Mouse (Mus musculus) forebrain, embryonic 16.5 days (tissue): ENCODE measurements around the gene Mgat5. TPM values are rescaled to one million over a fixed set of nuclear protein-coding genes. Genes with fewer than 3 reads are reported as not detected.

ENCODE experiments used
- ATAC-seq: fragments of 200-750 bp; cut with Nextera tagmentation; 2 replicates; pipeline ENCODE4 v1.8.0; 2017; ENCODE audit warnings: mild to moderate bottlenecking, moderate library complexity
- H3K27ac ChIP-seq: fragments of 300-500 bp; sonication (generic); 2 replicates; pipeline ENCODE4 v1.5.1; 2014; ENCODE audit warnings: low read length, control low read depth
- H3K27me3 ChIP-seq: fragments of 300-500 bp; sonication (generic); replicated peaks from 2 replicates; pipeline ENCODE4 v1.6.1; 2014; ENCODE audit warnings: low read length; ENCODE audit not compliant: control insufficient read depth, insufficient read depth
- H3K36me3 ChIP-seq: fragments of 300-500 bp; sonication (generic); 2 replicates; pipeline ENCODE4 v1.6.1; 2014; ENCODE audit not compliant: control insufficient read depth, insufficient read depth
- H3K4me1 ChIP-seq: fragments of 300-500 bp; sonication (generic); replicated peaks from 2 replicates; pipeline ENCODE4 v1.6.1; 2014; ENCODE audit warnings: low read length; ENCODE audit not compliant: control insufficient read depth, insufficient read depth
- H3K4me2 ChIP-seq: fragments of 300-500 bp; sonication (generic); 2 replicates; pipeline ENCODE4 v1.6.1; 2014; ENCODE audit warnings: mild to moderate bottlenecking, low read length, control low read depth
- H3K4me3 ChIP-seq: fragments of 300-500 bp; sonication (generic); replicated peaks from 2 replicates; pipeline ENCODE4 v1.5.1; 2014; ENCODE audit warnings: mild to moderate bottlenecking, low read length, control low read depth
- H3K9ac ChIP-seq: fragments of 300-500 bp; sonication (generic); replicated peaks from 2 replicates; pipeline ENCODE4 v1.6.1; 2014; ENCODE audit warnings: low read depth, low read length, control low read depth
- H3K9me3 ChIP-seq: fragments of 300-500 bp; sonication (generic); 2 replicates; pipeline ENCODE4 v1.6.1; 2016; ENCODE audit warnings: low read length; ENCODE audit not compliant: control insufficient read depth
- WGBS: fragments of 180-500 bp; shearing (Covaris S2); extraction: QIAGEN DNeasy Blood & Tissue Kit; methylation state at CpG from one replicate; pipeline ENCODE4 v1.1.7; 2014; 5-methylcytosine and 5-hydroxymethylcytosine counted together
- polyA plus RNA-seq: library from polyadenylated mRNA; unstranded; fragments of >200 nt; fragmentation: Nextera tagmentation; extraction: Ambion mirVana; gene quantifications from 2 replicates; pipeline ENCODE4 v1.2.1, GENCODE M21; 2015

Mgat5 gene
- polyA plus RNA-seq, 1 experiment from 2014 or later = 14.8 TPM

- H3K27me3 ChIP-seq = no peaks in the 10 kb centered on the region
- H3K27ac ChIP-seq = no peak overlapping the region
- WGBS = 97% methylated on average over 2 of the region's 2 CpGs
- H3K4me2 ChIP-seq = no peak overlapping the region
- no peaks in the 10 kb centered on the region for H3K9me3 ChIP-seq
- no peaks in the 10 kb centered on the region for H3K36me3 ChIP-seq
- H3K9ac ChIP-seq = no peak overlapping the region
- no peaks in the 10 kb centered on the region for H3K4me1 ChIP-seq
- ATAC-seq = no peak
- no peak overlapping the region for H3K4me3 ChIP-seq
These were observed 99.5 kb downstream of the Mgat5 start for GRCm38 (mm10) chr1:127304281-127304680.

DNA sequence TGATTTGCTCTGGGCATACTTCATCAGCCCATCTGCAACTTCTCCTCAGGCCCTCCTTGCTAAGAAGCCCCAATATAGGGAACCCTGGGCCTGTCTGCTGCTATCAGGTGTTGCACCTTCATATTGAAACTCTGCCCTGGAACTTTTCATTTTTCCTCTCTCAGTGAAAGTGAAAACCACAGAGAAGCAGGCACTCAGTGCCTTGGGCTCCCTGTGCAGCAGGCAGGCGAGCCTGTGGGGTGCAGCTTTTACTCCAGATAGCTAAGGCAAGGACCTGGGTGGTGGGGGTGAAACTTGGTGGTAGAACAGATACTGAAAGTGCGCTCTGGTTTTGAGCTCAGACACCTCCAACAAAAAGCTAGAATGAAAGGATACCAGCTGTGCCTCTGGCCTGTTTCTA lies 100.8 kb downstream of the Mgat5 start:
- Histone ChIP-seq H3K27me3 (no peaks in the 10 kb centered on the region), H3K9me3 (no peaks in the 10 kb centered on the region), H3K9ac (no peak overlapping the region), H3K27ac (no peak overlapping the region), H3K36me3 (no peaks in the 10 kb centered on the region), H3K4me3 (no peak overlapping the region), H3K4me2 (no peak overlapping the region), H3K4me1 (no peaks in the 10 kb centered on the region)
- 86% methylated on average over 2 of the region's 2 CpGs for WGBS
- no peak for ATAC-seq

DNA sequence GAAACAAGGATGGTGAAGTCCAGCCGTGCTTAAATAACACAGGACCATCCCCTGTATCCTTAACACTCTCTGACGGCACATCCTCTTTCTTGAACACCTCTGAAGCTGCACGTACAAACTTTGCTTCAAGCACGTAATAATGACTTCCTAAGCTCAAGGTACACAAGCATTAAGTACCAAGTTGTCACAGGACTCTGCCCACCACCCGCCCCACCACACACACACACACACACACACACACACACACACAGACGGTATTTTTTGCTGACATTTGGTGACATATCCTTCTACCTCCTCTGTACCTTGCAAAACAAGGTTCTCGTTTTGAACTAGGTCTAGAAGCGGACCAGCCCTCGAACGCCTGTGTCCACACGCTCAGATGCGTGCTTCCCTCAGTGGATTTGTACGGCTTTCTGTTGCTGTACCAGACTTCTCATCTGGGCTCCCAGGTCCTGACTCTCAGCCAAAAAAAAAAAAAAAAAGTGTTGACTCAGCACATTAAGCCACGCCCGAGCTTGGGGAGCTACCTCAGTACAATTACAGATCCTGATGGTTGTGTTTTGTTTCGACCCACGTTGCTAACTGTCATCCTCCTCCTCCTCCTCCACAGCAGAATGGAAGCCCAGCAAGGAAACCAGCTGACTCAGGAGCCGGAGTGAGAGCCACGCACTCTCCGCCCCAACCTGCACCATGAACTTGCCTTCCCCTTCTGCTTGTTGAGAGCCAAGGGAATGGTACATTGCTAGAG lies 101.4 kb downstream of the Mgat5 start:
- WGBS = 85% methylated on average over 20 of the region's 20 CpGs
- no peak overlapping the region for H3K4me3 ChIP-seq

GRCm38 (mm10) chr1:127307361-127307760 lies 102.5 kb downstream of the Mgat5 start:
- no peaks in the 10 kb centered on the region for H3K36me3 ChIP-seq
- H3K9me3 ChIP-seq = no peaks in the 10 kb centered on the region
- H3K4me2 ChIP-seq = no peak overlapping the region
- no peak for ATAC-seq
- no peaks in the 10 kb centered on the region for H3K27me3 ChIP-seq
- WGBS = 82% methylated on average over 4 of the region's 4 CpGs
- H3K9ac ChIP-seq = no peak overlapping the region
- no peaks in the 10 kb centered on the region for H3K4me1 ChIP-seq
- H3K27ac ChIP-seq = no peak overlapping the region
- H3K4me3 ChIP-seq = no peak overlapping the region

More for the DNA sequence above, 101.4 kb downstream of the Mgat5 start:
- Histone ChIP-seq H3K9ac (no peak overlapping the region), H3K27ac (no peak overlapping the region), H3K9me3 (no peaks in the 10 kb centered on the region), H3K4me2 (no peak overlapping the region), H3K36me3 (no peaks in the 10 kb centered on the region), H3K27me3 (no peaks in the 10 kb centered on the region), H3K4me1 (no peaks in the 10 kb centered on the region)
- no peak for ATAC-seq

DNA sequence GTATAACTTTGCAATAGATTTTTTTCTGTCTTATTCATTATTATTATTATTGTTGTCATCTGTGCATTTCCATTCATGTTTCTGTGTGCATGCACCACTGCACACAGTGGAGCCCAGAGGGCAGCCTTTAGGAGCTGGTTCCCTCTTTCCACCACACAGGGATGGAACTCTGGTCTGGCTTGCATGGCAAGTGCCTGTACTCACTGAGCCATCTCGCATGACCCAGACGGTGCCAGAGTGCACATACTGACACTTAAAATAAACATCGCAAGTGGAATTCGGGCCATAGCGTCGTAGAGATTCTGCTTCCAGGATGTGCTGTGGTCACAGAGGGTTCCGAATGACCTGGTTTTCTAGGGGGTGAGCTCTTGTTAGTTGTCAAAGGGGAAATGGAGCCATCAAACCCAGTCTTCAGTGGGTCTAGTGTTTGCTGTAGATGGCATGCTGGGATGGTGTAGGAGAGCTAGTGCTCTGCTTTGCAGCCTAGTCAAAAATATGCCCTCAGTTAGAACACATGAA lies 103.5 kb downstream of the Mgat5 start:
- Histone ChIP-seq H3K4me3 (no peak overlapping the region), H3K4me1 (no peaks in the 10 kb centered on the region), H3K27me3 (no peaks in the 10 kb centered on the region), H3K9ac (no peak overlapping the region), H3K4me2 (no peak overlapping the region), H3K27ac (no peak overlapping the region), H3K36me3 (no peaks in the 10 kb centered on the region), H3K9me3 (no peaks in the 10 kb centered on the region)
- ATAC-seq = no peak
- 93% methylated on average over 7 of the region's 7 CpGs for WGBS

DNA sequence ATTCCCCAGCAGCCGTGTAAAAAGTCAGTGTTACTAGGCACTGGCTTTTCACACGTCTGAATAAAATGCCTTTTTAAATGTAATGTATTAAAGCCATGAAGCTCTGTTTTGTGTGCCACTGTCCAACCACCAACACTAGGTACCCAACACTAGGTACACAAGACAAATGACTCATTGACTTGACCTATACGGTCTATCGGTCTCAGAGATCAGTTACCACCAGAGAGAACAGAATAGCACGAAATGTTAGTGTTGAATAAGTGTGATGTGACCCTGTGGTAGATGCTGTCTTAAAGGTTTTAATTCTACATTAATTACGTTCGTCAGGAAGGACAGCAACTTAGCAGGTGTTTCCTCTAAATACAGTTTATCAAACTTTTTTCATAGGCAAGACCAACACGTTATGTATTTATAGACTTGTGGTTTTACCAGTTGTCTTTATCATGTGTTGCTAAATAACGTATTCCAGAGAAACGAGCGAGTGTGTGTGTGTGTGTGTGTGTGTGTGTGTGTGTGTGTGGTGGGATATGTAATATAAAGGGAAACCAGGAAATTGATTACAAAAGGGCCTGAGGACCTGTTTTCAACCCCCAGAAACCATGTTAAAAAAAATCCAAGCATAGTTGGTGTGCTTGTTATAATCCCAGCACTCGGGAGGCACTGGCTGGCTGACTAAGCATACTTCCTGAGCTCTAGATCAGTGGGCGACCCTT lies 104.3 kb downstream of the Mgat5 start:
- no peak for ATAC-seq

DNA sequence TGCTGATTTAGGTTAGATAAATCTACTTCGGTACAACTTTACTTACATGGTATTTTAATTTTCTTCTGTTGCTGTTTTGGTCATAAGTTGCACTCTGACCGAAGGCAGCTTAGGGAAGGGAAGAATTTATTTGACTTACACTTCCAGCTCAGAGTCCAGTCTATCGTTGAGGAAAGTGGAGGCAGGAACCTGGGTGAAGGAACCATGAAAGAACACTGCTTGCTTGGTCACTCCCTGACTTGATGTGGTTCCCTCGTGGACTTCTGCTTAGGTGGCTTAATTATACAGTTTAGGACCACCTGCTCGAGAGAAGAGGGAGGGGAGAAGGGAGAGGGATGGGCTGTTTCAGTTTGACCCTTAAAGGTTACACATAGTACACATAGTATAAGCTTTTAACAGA lies 105.2 kb downstream of the Mgat5 start:
- Histone ChIP-seq H3K4me2 (no peak overlapping the region), H3K4me1 (0 out of 2 replicates have a peak, but pooled peaks cover 4% of the 10 kb centered on the region), H3K9ac (no peak overlapping the region), H3K27ac (no peak overlapping the region), H3K27me3 (no peaks in the 10 kb centered on the region), H3K36me3 (no peaks in the 10 kb centered on the region), H3K4me3 (no peak overlapping the region), H3K9me3 (no peaks in the 10 kb centered on the region)
- WGBS = 86% methylated on average over 5 of the region's 5 CpGs
- no peak for ATAC-seq

More for the DNA sequence above, 104.3 kb downstream of the Mgat5 start:
- H3K36me3 ChIP-seq = no peaks in the 10 kb centered on the region
- no peaks in the 10 kb centered on the region for H3K27me3 ChIP-seq
- no peak overlapping the region for H3K4me2 ChIP-seq
- H3K4me3 ChIP-seq = no peak overlapping the region
- H3K9ac ChIP-seq = no peak overlapping the region
- H3K4me1 ChIP-seq = 0 out of 2 replicates have a peak, but pooled peaks cover 4% of the 10 kb centered on the region
- no peak overlapping the region for H3K27ac ChIP-seq
- 90% methylated on average over 13 of the region's 13 CpGs for WGBS
- H3K9me3 ChIP-seq = no peaks in the 10 kb centered on the region

GRCm38 (mm10) chr1:127310703-127311102 lies 105.9 kb downstream of the Mgat5 start:
- WGBS = 84% methylated on average over 3 of the region's 3 CpGs
- Histone ChIP-seq H3K4me2 (no peak overlapping the region), H3K4me3 (no peak overlapping the region), H3K9ac (no peak overlapping the region), H3K27ac (no peak overlapping the region), H3K9me3 (no peaks in the 10 kb centered on the region), H3K27me3 (no peaks in the 10 kb centered on the region), H3K4me1 (0 out of 2 replicates have a peak, but pooled peaks cover 4% of the 10 kb centered on the region), H3K36me3 (no peaks in the 10 kb centered on the region)
- no peak for ATAC-seq

DNA sequence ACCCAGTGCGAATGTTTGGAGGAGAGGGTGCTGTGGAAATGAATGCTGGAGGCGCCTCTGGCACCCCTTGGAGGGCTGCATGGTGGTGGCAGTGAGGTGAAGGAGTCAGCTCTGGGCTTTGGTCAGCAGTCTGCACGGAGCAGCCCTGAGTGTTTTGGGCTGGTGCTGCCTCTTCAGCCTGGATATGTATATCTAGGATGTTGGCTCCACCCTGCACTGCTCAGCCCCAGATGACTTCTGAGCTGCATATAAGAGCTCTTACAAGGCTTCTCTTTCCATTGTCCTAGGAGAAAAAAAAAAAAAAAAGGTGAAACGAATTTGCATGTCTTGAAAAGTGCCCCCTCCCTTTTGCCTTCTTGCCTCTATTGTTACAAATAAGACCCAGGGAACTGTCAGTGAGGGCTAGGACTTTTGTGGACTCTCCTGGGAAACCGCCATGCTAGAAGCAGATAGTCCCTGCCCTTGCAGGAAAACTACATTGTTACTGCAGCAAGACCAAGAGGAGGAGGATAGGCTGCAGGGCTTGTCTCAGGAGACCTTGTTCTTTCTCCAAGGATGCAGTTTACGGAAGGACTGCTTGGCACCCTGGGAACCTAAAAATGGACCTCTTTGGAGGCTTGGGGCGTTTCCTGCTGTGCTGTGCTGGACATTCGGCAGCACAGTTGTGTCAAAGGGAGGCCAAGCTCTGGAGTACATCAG lies 109.0 kb downstream of the Mgat5 start:
- 50% methylated on average over 8 of the region's 8 CpGs for WGBS
- no peak for ATAC-seq
- Histone ChIP-seq H3K27me3 (no peaks in the 10 kb centered on the region), H3K36me3 (no peaks in the 10 kb centered on the region), H3K9ac (no peak overlapping the region), H3K27ac (no peak overlapping the region), H3K4me3 (no peak overlapping the region), H3K4me1 (0 out of 2 replicates have a peak, but pooled peaks cover 4% of the 10 kb centered on the region), H3K9me3 (no peaks in the 10 kb centered on the region), H3K4me2 (no peak overlapping the region)
